Mouse (Mus musculus): ENCODE data around the gene Gm11757.
"Not testable (repeated sequence)": the region's sequence is repeated elsewhere in the genome, so short reads cannot be mapped to it uniquely, and the experiment has no call there.

GRCm38 (mm10) chr4:73876166-73876565 lies 14.7 kb downstream of the Gm11757 start, which contains the start of gene Gm11758:
- TF ChIP-seq POLR2A (IDR thresholded peaks at IDR 0.05; ENCODE audit: low read depth, low read length); CTCF (IDR thresholded peaks at IDR 0.05; ENCODE audit: extremely low read depth, insufficient read depth, insufficient read length, insufficient replicate concordance): not testable (repeated sequence)
